Mouse (Mus musculus) left cerebral cortex, adult 8-10 months (tissue): ENCODE results near the gene Metrn. TPM values are rescaled to one million over a fixed set of nuclear protein-coding genes. Genes with fewer than 3 reads are reported as not detected.

Experiments used
- microRNA-seq, 2 experiments: library from miRNA; unstranded; fragments of <30 nt; microRNA quantifications; one replicate each; pipeline ENCODE4 v1.2.0; 2022
- total RNA-seq, 4 experiments: library from RNA; stranded (reverse); gene quantifications; 2 replicates each; pipeline ENCODE4 v1.2.4; 2022

Metrn gene
- total RNA-seq, 4 experiments from 2014 or later: 83.0 to 89.4 (median 88.3) TPM

Small RNAs within 50 kb of the gene (microRNA-seq; reads per million reads assigned to microRNA genes)
- gene Gm25083 (0 reads per million in 2 experiments), gene Mir3082 (2.2 to 5.0 reads per million in 2 experiments), gene Mir6966 (2.1 to 2.2 reads per million in 2 experiments)

Other genes with a start within 250 kb of the Metrn start
- gene Sox8, start 226.4 kb downstream of the Metrn start, total RNA-seq: 10 to 100 TPM; 49.8 to 68.7 (median 54.9) TPM
- gene Lmf1, start 218.1 kb downstream of the Metrn start, total RNA-seq: 10 to 100 TPM; 22.0 to 26.3 (median 24.6) TPM
- gene Gng13, start 80.0 kb downstream of the Metrn start, total RNA-seq: 100 to 1,000 TPM; 125 to 148 (median 137) TPM
- 1 to 10 TPM; 1.8 to 3.1 (median 2.1) TPM for gene Chtf18, start 69.7 kb downstream of the Metrn start, total RNA-seq
- 10 to 100 TPM; 55.9 to 61.2 (median 58.2) TPM for gene Rpusd1, start 69.5 kb downstream of the Metrn start, total RNA-seq
- gene Mslnl, start 61.1 kb downstream of the Metrn start, total RNA-seq: 1 to 10 TPM in 1 of 4 experiments, under 1 TPM in 3; 0.30 to 1.1 (median 0.70) TPM
- gene Msln, start 42.8 kb downstream of the Metrn start, total RNA-seq: 1 to 10 TPM; 2.3 to 4.9 (median 2.6) TPM
- 10 to 100 TPM; 32.1 to 40.6 (median 37.2) TPM for gene Narfl, start 23.4 kb downstream of the Metrn start, total RNA-seq
- gene Haghl, start 11.5 kb downstream of the Metrn start, total RNA-seq: 100 to 1,000 TPM; 120 to 140 (median 140) TPM
- under 1 TPM in 3 of 4 experiments, not detected in 1; 0.37 to 0.84 (median 0.37) TPM for gene Ccdc78, start 10.6 kb downstream of the Metrn start, total RNA-seq
- 10 to 100 TPM; 83.6 to 99.1 (median 88.6) TPM for gene Fam173a, start 4.2 kb downstream of the Metrn start, total RNA-seq
- gene AC134908.4, start 1.5 kb downstream of the Metrn start, total RNA-seq: 1 to 10 TPM in 2 of 4 experiments, not detected in 2; 1.8 to 3.3 TPM
- gene Fbxl16, start 11.9 kb upstream of the Metrn start, total RNA-seq: 100 to 1,000 TPM; 603 to 725 (median 681) TPM
- gene Wdr24, start 26.5 kb upstream of the Metrn start, total RNA-seq: 10 to 100 TPM; 22.1 to 28.5 (median 26.8) TPM
- gene Jmjd8, start 31.7 kb upstream of the Metrn start, total RNA-seq: 10 to 100 TPM; 52.6 to 63.8 (median 56.4) TPM
- gene Stub1, start 36.3 kb upstream of the Metrn start, total RNA-seq: 100 to 1,000 TPM; 168 to 175 (median 172) TPM
- gene Rhbdl1, start 40.2 kb upstream of the Metrn start, total RNA-seq: 10 to 100 TPM; 32.6 to 42.3 (median 37.5) TPM
- gene Gm20683, start 44.6 kb upstream of the Metrn start, total RNA-seq: 10 to 100 TPM; 19.4 to 25.5 (median 21.2) TPM
- 10 to 100 TPM; 59.9 to 86.5 (median 78.9) TPM for gene Rhot2, start 47.7 kb upstream of the Metrn start, total RNA-seq
- gene Wdr90, start 64.4 kb upstream of the Metrn start, total RNA-seq: 10 to 100 TPM; 23.4 to 29.1 (median 24.5) TPM
- 10 to 100 TPM; 16.8 to 25.2 (median 19.0) TPM for gene Mcrip2, start 71.6 kb upstream of the Metrn start, total RNA-seq
- 10 to 100 TPM; 31.4 to 37.3 (median 34.6) TPM for gene Mettl26, start 77.9 kb upstream of the Metrn start, total RNA-seq
- 1 to 10 TPM; 1.4 to 3.2 (median 1.5) TPM for gene Wfikkn1, start 83.7 kb upstream of the Metrn start, total RNA-seq
- gene Rab40c, start 122.6 kb upstream of the Metrn start, total RNA-seq: 10 to 100 TPM; 39.7 to 46.1 (median 45.1) TPM
- 100 to 1,000 TPM; 104 to 113 (median 104) TPM for gene Pigq, start 147.8 kb upstream of the Metrn start, total RNA-seq
- under 1 TPM; 0.41 to 0.74 (median 0.48) TPM for gene Nhlrc4, start 147.8 kb upstream of the Metrn start, total RNA-seq
- 1 to 10 TPM in 3 of 4 experiments, under 1 TPM in 1; 0.63 to 1.8 (median 1.4) TPM for gene A930017K11Rik, start 155.4 kb upstream of the Metrn start, total RNA-seq
- gene Capn15, start 188.7 kb upstream of the Metrn start, total RNA-seq: 10 to 100 TPM; 34.3 to 50.9 (median 46.4) TPM